Mouse (Mus musculus): ENCODE data around the gene Rnf43. TPM values are rescaled to one million over a fixed set of nuclear protein-coding genes. Genes with fewer than 3 reads are reported as not detected.

The Rnf43 gene
- total RNA-seq, 2 experiments from 2014 or later: 1.6 to 2.8 TPM

GRCm38 (mm10) chr11:87675606-87676005, 13.1 kb downstream of the Rnf43 start:
- no peak for DNase-seq (ENCODE audit: extremely low spot score in 1 of 2, low spot score in 1 of 2)

DNA sequence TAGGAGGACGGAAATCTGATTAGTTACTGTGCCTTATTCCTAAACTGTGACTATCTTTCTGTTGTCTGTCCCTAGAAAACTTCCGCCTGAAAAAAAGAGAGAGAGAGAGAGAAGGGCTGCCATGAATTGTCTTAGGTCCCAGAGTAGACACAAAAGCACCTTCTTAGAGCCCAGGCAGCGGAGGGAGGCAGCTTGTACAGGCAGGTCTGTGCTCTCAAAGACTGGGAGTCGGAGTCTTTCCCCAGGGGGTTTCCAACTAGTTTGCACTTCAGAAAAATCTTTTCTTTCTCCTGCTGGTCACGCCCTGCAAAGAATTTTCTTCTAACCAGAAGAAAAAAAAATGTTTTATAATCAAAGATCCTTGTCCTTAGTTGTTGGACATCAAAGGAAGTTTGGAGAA, 15.2 kb downstream of the Rnf43 start:
- no peak for DNase-seq (ENCODE audit: extremely low spot score in 1 of 2, low spot score in 1 of 2)

DNA sequence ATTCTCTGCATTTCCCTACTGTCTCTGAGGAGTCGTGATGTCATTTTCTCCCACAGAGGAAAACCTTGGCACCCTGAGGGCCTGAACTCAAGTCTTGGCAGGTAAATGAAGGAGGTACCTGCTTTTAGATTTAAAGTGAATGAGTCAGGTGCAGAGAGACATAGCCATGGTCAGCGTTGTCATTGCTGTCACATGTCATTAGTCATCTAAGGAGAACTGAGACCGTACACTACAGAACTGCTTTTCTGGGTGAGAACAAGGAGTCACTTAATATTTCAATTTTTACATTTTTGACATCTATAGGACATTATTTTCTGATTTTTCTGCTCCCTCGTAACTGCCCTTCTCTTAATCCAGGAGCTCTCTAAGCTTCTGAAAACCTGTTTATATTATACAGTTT, 16.0 kb downstream of the Rnf43 start:
- DNase-seq (ENCODE audit: extremely low spot score in 1 of 2, low spot score in 1 of 2): no peak

DNA sequence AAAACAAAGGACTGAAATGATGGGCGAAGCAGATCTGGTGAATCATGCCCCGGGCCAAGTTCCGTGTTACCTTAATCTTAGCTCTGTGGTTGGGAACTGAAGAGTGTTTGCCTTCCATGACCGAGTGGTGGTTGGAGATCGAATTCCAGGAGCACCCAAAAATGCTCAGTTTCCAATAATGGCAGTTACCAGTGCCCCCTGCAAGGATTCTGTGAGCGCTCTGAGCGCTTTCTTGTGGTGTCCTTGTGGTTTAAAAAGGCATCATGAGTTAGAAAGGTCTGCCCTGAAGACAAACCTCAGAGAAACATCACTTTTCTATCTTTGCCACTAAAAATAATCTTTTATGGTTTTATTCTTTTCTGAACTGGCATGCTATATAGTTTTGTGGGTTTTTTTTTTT, 16.5 kb downstream of the Rnf43 start:
- DNase-seq (ENCODE audit: extremely low spot score in 1 of 2, low spot score in 1 of 2): no peak

GRCm38 (mm10) chr11:87680786-87681185, 18.3 kb downstream of the Rnf43 start:
- DNase-seq (ENCODE audit: extremely low spot score in 1 of 2, low spot score in 1 of 2): no peak

DNA sequence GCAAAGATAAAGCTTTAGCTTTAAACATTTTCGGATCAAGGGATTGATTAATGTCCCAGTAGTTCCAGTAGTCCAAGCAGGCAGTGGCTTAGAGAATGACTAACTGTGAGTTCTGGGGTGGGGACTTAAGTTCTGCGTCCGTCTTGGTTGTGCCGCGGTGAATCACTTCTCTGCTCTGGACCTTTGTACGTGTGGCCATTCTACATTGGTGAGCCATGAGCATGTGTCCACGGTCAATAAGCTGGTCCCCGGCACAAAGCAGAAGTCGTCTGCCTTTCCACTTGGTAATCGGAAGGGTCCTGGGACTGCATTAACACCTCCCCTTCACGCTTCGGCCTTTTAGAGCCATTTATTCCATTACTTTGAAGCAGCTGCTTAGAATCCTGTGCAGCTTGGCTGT, 19.6 kb downstream of the Rnf43 start:
- no peak for DNase-seq (ENCODE audit: extremely low spot score in 1 of 2, low spot score in 1 of 2)

- no peak for DNase-seq (ENCODE audit: extremely low spot score in 1 of 2, low spot score in 1 of 2)
Observed at GRCm38 (mm10) chr11:87682838-87683571, 20.5 kb downstream of the Rnf43 start.

GRCm38 (mm10) chr11:87686407-87686806, 23.9 kb downstream of the Rnf43 start:
- no peak for DNase-seq (ENCODE audit: extremely low spot score in 1 of 2, low spot score in 1 of 2)

GRCm38 (mm10) chr11:87687246-87688225, 25.0 kb downstream of the Rnf43 start:
- DNase-seq (ENCODE audit: extremely low spot score in 1 of 2, low spot score in 1 of 2): no peak

GRCm38 (mm10) chr11:87688478-87689203, 26.1 kb downstream of the Rnf43 start:
- DNase-seq (ENCODE audit: extremely low spot score in 1 of 2, low spot score in 1 of 2): no peak

DNA sequence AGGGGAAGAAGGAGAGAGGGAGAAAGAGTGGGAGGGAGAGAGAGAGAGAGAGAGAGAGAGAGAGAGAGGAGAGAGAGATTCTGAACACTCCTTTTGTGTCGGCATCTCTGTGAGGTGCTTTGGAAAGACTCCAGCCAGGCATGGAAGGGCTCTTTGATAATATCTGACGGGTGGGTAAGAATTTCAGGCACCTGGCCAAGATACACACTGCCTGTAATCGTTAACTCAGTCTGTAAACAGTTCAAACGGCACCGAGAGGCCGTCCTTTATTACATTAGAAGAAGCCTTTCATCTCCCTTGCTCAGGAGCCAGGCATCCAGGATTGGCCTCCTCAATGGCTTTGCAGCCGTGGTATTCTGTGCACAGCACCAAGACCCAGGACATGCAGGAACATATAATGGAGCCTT, 26.9 kb downstream of the Rnf43 start:
- DNase-seq (ENCODE audit: extremely low spot score in 1 of 2, low spot score in 1 of 2): no peak

- DNase-seq (ENCODE audit: extremely low spot score in 1 of 2, low spot score in 1 of 2): no peak
Observed at GRCm38 (mm10) chr11:87690054-87690740, 27.7 kb downstream of the Rnf43 start.

GRCm38 (mm10) chr11:87697131-87697682, 34.7 kb downstream of the Rnf43 start:
- no peak for DNase-seq (ENCODE audit: extremely low spot score in 1 of 2, low spot score in 1 of 2)

GRCm38 (mm10) chr11:87698126-87698525, 35.6 kb downstream of the Rnf43 start:
- DNase-seq (ENCODE audit: extremely low spot score in 1 of 2, low spot score in 1 of 2): no peak

DNA sequence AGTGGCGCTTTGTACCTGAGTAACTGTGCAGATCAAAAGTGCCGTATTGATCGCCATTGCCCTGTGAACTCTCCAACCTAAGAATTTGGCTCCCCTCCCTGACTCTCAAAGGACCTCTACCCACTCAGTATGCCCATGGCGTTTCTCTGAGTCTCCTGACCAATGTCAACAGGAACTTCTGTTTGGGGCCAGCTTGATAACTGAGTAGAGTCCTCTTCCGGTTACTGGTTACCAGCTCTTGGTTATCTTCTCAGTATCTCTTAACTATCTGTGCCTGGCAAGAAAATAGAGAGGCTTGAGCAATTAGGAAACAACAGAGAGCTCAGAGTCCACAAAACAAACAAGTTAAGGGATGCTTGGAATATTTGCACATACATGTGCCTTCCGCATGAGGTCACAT, 38.6 kb downstream of the Rnf43 start:
- no peak for DNase-seq (ENCODE audit: extremely low spot score in 1 of 2, low spot score in 1 of 2)

GRCm38 (mm10) chr11:87701877-87702620, 39.5 kb downstream of the Rnf43 start:
- no peak for DNase-seq (ENCODE audit: extremely low spot score in 1 of 2, low spot score in 1 of 2)

GRCm38 (mm10) chr11:87703654-87704053, 41.1 kb downstream of the Rnf43 start:
- no peak for DNase-seq (ENCODE audit: extremely low spot score in 1 of 2, low spot score in 1 of 2)

GRCm38 (mm10) chr11:87704289-87704688, 41.8 kb downstream of the Rnf43 start:
- no peak for DNase-seq (ENCODE audit: extremely low spot score in 1 of 2, low spot score in 1 of 2)

DNA sequence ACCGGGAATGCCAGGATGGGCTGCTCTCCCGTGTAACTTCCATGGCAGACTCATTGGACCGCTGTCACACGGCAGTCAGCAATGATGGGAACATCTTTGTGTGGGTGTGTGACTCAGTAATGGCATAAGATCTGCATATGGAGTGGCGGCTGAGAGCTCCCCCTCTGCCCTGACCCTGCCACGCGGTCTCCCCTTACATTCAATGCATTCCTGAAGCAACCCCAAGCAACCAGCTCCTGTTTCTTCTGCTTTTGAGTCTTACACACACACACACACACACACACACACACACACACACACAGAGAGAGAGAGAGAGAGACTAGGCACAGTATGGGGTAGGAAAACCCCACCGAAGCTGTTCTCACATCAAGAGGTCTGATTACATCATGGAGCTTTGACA, 45.0 kb downstream of the Rnf43 start:
- DNase-seq (ENCODE audit: extremely low spot score in 1 of 2, low spot score in 1 of 2): no peak

Measured in layer of hippocampus, postnatal 25 days (tissue).